Mouse (Mus musculus): ENCODE measurements around the gene Gas1. TPM values are rescaled to one million over a fixed set of nuclear protein-coding genes. Genes with fewer than 3 reads are reported as not detected.

The Gas1 gene
- polyA plus RNA-seq, 1 experiment from 2014 or later, result 22.5 TPM

DNA sequence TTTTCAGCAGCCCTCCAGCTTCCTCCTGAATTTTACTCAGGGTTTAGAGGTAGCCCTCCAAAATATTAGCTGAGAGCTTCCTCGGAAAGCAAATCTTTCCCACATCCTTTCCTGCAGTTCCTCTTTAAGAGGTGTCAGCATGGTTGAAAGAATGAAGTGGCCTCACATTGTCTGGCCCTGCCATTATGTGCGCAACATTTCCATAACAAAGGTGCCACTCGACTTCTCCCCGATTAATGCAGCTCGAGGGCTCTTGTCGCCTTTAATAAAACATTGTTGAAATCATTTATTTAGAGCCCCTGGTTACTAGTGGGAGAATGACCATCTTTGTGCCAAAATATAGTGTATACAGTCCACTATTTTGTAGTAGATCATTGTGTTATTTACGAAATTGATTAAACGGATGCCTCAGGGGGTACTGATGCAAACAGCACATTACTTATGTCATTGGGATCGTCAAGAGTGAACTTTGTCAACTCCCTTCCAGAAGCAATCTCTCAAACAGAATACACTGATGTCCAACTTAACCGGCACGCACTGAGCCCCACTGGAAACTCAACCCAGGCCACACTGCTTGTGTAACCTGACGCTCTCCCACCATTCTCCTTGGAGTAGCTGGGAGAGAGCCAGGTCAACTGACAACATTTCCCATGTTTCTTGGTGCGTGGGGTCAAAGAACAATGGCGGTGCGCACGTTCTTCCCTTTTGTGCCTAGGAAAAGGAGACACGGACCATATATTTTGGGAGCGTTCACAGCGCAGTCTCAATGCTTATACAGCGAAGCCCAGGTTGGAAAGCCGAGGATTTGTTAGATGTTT is 6.1 kb downstream of the Gas1 start:
- H3K4me1 ChIP-seq (ENCODE audit: insufficient read depth, low read depth, low read length), result no peaks in the 10 kb centered on the region
- ATAC-seq (no peak), DNase-seq (ENCODE audit: low spot score) (no peak)
- no peak overlapping the region for H3K4me3 ChIP-seq (ENCODE audit: low read depth, low read length)
- TF ChIP-seq EP300 (IDR thresholded peaks at IDR 0.05) (no peak), CTCF (IDR thresholded peaks at IDR 0.05) (no peak)
- H3K27ac ChIP-seq (ENCODE audit: low read length), result no peak overlapping the region
- no peaks in the 10 kb centered on the region for H3K36me3 ChIP-seq (ENCODE audit: insufficient read depth, low read length)
- H3K9me3 ChIP-seq (ENCODE audit: low read length), result no peaks in the 10 kb centered on the region
- peaks cover 44% of the 10 kb centered on the region; the same call in 1 of the 2 replicates for H3K27me3 ChIP-seq (replicated peaks; ENCODE audit: insufficient read depth, low read length)
- WGBS, result 67% methylated on average over 21 of the region's 21 CpGs
- no peak overlapping the region for H3K4me2 ChIP-seq (replicated peaks; ENCODE audit: low read depth, low read length)
- no peak overlapping the region for H3K9ac ChIP-seq (replicated peaks; ENCODE audit: low read depth)

DNA sequence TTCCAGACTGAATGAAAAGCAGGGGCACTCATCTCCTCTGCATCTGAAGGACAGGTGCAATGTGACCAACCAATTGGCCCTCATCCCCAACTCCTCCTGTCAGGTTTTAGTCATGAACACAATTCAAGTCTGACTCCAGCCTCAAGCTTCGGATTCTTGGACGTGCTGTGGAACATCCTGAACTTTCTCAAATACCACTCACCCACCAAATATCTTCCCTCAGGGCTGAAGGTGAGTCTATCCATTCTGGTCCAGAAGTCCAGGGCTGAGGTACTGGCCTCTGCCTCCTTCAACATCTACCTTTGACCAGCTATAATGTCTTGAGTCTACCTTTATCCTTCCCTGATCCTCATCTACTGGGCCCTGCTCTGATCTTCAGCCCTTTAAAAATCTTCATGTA is 8.1 kb downstream of the Gas1 start:
- whole genome bisulfite sequencing, result 89% methylated on average over 2 of the region's 2 CpGs

DNA sequence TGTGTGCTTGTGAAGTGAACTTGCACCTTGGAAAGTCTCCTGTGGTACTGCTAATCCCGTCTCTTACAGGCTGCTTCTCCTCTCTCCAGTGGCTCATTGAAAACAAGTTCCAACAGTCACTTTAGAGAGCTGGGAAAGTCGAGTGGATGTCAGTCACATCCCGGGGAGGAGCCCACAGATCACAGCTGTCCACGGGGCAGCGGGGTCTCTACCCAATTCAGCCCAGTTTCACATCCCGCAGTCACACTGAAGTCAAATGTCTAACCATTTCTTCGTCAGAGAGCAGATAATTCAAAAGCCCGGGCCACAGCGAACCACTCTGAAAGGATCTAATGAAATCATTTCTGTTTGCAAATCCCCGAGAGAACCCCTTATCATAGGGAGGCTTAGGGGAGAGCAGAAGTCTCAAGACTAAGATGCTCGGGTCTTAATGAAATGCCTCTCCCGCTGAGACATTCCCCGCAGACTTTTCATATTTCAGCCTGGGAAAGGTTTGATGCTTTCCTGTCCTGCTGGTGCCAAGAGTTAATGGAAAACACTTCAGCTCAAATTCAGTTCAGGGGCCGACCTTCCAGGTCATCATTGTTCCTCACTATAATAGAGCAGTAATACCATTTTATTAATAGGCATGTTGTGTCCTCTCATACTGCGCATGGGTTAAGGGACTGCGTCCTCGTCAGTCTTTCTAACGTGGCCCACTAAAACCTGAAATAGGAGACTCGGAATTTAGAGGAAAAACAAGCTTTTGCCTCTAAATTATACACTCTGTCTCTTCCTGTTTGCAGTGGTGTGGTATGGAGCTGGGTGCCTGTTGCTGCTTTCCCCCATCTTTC is 20.7 kb downstream of the Gas1 start:
- Histone ChIP-seq H3K27me3 (replicated peaks; ENCODE audit: insufficient read depth, low read length) (no peaks in the 10 kb centered on the region), H3K9me3 (ENCODE audit: low read length) (no peaks in the 10 kb centered on the region), H3K4me3 (ENCODE audit: low read depth, low read length) (no peak overlapping the region), H3K4me2 (replicated peaks; ENCODE audit: low read depth, low read length) (no peak overlapping the region), H3K36me3 (ENCODE audit: insufficient read depth, low read length) (no peaks in the 10 kb centered on the region), H3K4me1 (ENCODE audit: insufficient read depth, low read depth, low read length) (no peaks in the 10 kb centered on the region), H3K9ac (replicated peaks; ENCODE audit: low read depth) (no peak overlapping the region), H3K27ac (ENCODE audit: low read length) (no peak overlapping the region)
- ATAC-seq (no peak), DNase-seq (ENCODE audit: low spot score) (no peak)
- WGBS, result 37% methylated on average over 19 of the region's 19 CpGs
- TF ChIP-seq EP300 (IDR thresholded peaks at IDR 0.05) (no peak), CTCF (IDR thresholded peaks at IDR 0.05) (no peak)

More for the DNA sequence above, 8.1 kb downstream of the Gas1 start:
- ATAC-seq (no peak), DNase-seq (ENCODE audit: low spot score) (no peak)
- no peaks in the 10 kb centered on the region for H3K4me1 ChIP-seq (ENCODE audit: insufficient read depth, low read depth, low read length)
- H3K9me3 ChIP-seq (ENCODE audit: low read length), result no peaks in the 10 kb centered on the region
- no peak overlapping the region for H3K4me2 ChIP-seq (replicated peaks; ENCODE audit: low read depth, low read length)
- H3K36me3 ChIP-seq (ENCODE audit: insufficient read depth, low read length), result no peaks in the 10 kb centered on the region
- peaks cover 32% of the 10 kb centered on the region; the same call in 1 of the 2 replicates for H3K27me3 ChIP-seq (replicated peaks; ENCODE audit: insufficient read depth, low read length)
- no peak for TF ChIP-seq CTCF (IDR thresholded peaks at IDR 0.05)
- TF ChIP-seq EP300 (IDR thresholded peaks at IDR 0.05), result no peak
- H3K4me3 ChIP-seq (ENCODE audit: low read depth, low read length), result no peak overlapping the region
- H3K9ac ChIP-seq (replicated peaks; ENCODE audit: low read depth), result no peak overlapping the region
- H3K27ac ChIP-seq (ENCODE audit: low read length), result no peak overlapping the region

DNA sequence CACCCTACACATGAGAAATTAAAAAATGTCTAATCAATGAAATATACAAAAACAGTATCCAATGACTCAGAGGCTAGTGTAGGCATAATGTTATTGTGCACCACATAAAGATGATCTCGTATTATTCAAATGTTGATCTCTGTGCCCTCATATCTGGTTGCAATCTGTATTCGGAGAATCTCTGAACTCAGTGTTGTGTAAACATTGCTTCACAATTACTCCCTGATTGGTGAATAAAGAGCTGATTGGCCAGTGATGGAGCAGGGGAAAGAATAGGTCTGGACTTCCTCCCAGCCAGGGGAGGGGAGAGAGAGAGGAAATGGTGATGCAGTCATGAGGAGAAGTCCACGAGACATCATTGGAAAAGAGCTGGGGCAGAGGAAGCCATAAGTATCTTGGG is 23.0 kb downstream of the Gas1 start:
- Histone ChIP-seq H3K27me3 (replicated peaks; ENCODE audit: insufficient read depth, low read length) (no peaks in the 10 kb centered on the region), H3K4me2 (replicated peaks; ENCODE audit: low read depth, low read length) (no peak overlapping the region), H3K9ac (replicated peaks; ENCODE audit: low read depth) (no peak overlapping the region), H3K36me3 (ENCODE audit: insufficient read depth, low read length) (no peaks in the 10 kb centered on the region), H3K9me3 (ENCODE audit: low read length) (no peaks in the 10 kb centered on the region), H3K4me3 (ENCODE audit: low read depth, low read length) (no peak overlapping the region), H3K4me1 (ENCODE audit: insufficient read depth, low read depth, low read length) (no peaks in the 10 kb centered on the region), H3K27ac (ENCODE audit: low read length) (no peak overlapping the region)
- ATAC-seq (no peak), DNase-seq (ENCODE audit: low spot score) (no peak)
- TF ChIP-seq EP300 (IDR thresholded peaks at IDR 0.05) (no peak), CTCF (IDR thresholded peaks at IDR 0.05) (no peak)
- 88% methylated on average over 3 of the region's 3 CpGs for WGBS

DNA sequence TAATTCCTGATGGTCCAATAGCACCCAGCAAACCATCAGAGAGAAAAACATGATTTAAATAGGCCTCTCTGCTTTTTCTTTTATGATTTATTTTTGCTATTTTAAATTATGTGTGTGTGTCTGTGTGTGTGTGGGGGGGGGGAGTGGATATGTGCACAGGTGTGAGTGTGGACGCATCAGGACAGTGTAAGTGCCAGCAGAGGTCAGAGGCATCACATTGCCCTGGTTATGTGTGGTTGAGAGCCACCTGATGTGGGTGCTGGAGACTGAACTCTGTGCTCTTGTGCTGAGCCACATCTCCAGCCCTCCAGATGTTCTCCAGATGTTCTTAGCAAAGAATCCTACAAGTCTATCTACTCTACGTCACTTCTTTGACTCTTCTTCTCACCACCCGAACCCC is 28.9 kb downstream of the Gas1 start:
- ATAC-seq (no peak), DNase-seq (ENCODE audit: low spot score) (no peak)
- H3K27ac ChIP-seq (ENCODE audit: low read length), result no peak overlapping the region
- H3K4me2 ChIP-seq (replicated peaks; ENCODE audit: low read depth, low read length), result no peak overlapping the region
- no peaks in the 10 kb centered on the region for H3K27me3 ChIP-seq (replicated peaks; ENCODE audit: insufficient read depth, low read length)
- H3K36me3 ChIP-seq (ENCODE audit: insufficient read depth, low read length), result no peaks in the 10 kb centered on the region
- no peaks in the 10 kb centered on the region for H3K4me1 ChIP-seq (ENCODE audit: insufficient read depth, low read depth, low read length)
- WGBS, result 70% methylated on average over 3 of the region's 3 CpGs
- H3K9ac ChIP-seq (replicated peaks; ENCODE audit: low read depth), result no peak overlapping the region
- H3K9me3 ChIP-seq (ENCODE audit: low read length), result no peaks in the 10 kb centered on the region
- TF ChIP-seq EP300 (IDR thresholded peaks at IDR 0.05) (no peak), CTCF (IDR thresholded peaks at IDR 0.05) (no peak)
- no peak overlapping the region for H3K4me3 ChIP-seq (ENCODE audit: low read depth, low read length)

DNA sequence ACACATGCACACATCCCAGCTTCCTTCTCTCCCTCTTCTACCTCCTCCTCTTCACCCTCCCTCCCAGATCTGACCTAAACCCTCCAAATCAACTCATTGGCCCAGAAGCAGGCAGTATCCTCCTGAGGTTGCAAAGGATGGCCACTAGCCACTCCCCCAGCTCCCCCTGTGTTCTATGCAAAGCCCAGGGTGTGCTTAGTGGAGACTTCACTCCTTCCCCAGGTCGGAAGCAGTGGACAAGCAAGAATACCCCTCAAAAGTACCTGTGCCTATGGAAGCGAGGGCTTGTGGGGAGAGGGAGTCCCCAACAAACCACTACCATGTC is 29.3 kb downstream of the Gas1 start:
- no peak for DNase-seq (ENCODE audit: low spot score)
- no peak overlapping the region for H3K4me2 ChIP-seq (replicated peaks; ENCODE audit: low read depth, low read length)
- no peaks in the 10 kb centered on the region for H3K9me3 ChIP-seq (ENCODE audit: low read length)
- no peaks in the 10 kb centered on the region for H3K27me3 ChIP-seq (replicated peaks; ENCODE audit: insufficient read depth, low read length)
- no peaks in the 10 kb centered on the region for H3K36me3 ChIP-seq (ENCODE audit: insufficient read depth, low read length)
- TF ChIP-seq EP300 (IDR thresholded peaks at IDR 0.05) (no peak), CTCF (IDR thresholded peaks at IDR 0.05) (no peak)
- no peak overlapping the region for H3K4me3 ChIP-seq (ENCODE audit: low read depth, low read length)
- WGBS, result 75% methylated on average over 2 of the region's 2 CpGs
- ATAC-seq, result no peak
- H3K9ac ChIP-seq (replicated peaks; ENCODE audit: low read depth), result no peak overlapping the region
- no peaks in the 10 kb centered on the region for H3K4me1 ChIP-seq (ENCODE audit: insufficient read depth, low read depth, low read length)
- H3K27ac ChIP-seq (ENCODE audit: low read length), result no peak overlapping the region
